Mouse (Mus musculus): ENCODE measurements around the gene Cypt4. TPM values are rescaled to one million over a fixed set of nuclear protein-coding genes. Genes with fewer than 3 reads are reported as not detected.
"Not testable (repeated sequence)": the region's sequence is repeated elsewhere in the genome, so short reads cannot be mapped to it uniquely, and the experiment has no call there.

The Cypt4 gene
- not detected in 2 replicates for polyA plus RNA-seq (2014; fragmentation: Nextera tagmentation; extraction: Ambion mirVana)

DNA sequence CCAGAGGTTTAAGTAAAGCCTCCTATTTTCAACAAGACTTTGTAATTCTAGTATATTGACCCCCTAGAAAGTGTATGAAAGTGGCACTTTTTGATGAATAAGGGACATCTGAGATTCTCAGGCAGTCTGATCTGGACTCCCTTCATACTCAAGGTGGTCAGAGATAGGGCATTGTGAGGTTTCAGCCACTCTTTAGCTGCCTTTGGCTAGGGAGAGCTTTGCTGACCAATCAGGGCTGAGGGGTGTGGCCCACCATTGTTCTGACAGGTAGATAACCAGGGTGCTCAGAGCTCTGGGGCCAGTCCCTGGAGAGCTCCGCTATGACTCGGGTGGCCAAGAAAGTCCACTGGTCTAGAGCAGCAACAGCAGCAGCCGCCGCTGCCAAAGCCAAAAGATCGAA lies at the start of gene Cypt4:
Gene Cypt4 (plus strand): TSS at position 301 of the 400 bp plus-strand sequence.
- ATAC-seq (ENCODE audit: low FRiP score, low TSS enrichment), result no peak

DNA sequence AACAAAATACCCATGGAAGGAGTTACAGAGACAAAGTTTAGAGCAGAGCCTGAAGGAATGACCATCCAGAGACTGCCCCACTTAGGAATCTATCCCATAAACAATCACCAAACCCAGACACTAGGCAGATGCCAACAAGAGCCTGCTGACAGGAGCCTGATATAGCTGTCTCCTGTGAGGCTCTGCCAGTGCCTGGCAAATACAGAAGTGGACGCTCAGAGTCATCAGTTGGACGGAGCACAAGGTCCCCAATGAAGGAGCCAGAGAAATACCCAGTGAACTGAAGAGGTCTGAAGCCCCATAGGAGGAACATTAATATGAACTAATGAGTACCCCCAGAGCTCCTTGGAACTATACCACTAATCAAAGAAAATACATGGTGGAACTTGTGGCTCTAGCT lies 12.3 kb downstream of the Cypt4 start:
- not testable (repeated sequence) for H3K36me3 ChIP-seq (ENCODE audit: control insufficient read depth, insufficient read depth, low read length); H3K27ac ChIP-seq (ENCODE audit: low read depth, low read length); H3K27me3 ChIP-seq (ENCODE audit: control insufficient read depth, insufficient read depth, low read length); H3K4me1 ChIP-seq (ENCODE audit: control insufficient read depth, insufficient read depth, low read length); H3K4me2 ChIP-seq (replicated peaks; ENCODE audit: low read depth, low read length); H3K9me3 ChIP-seq (ENCODE audit: control insufficient read depth, low read length); ATAC-seq (ENCODE audit: low FRiP score, low TSS enrichment); H3K4me3 ChIP-seq (ENCODE audit: low read length); H3K9ac ChIP-seq (ENCODE audit: low read depth, low read length)
- WGBS, result 94% methylated on average over 2 of the region's 2 CpGs

More for the DNA sequence above, at the start of gene Cypt4:
- 94% methylated on average over 5 of the region's 5 CpGs for WGBS
- H3K4me3 ChIP-seq (ENCODE audit: low read length), result no peak within 1 kb of the TSS
- no peaks in the 10 kb centered on the region for H3K9me3 ChIP-seq (ENCODE audit: control insufficient read depth, low read length)
- H3K4me2 ChIP-seq (replicated peaks; ENCODE audit: low read depth, low read length), result no peak within 1 kb of the TSS
- H3K9ac ChIP-seq (ENCODE audit: low read depth, low read length), result no peak within 1 kb of the TSS
- H3K27me3 ChIP-seq (ENCODE audit: control insufficient read depth, insufficient read depth, low read length), result no peaks in the 10 kb centered on the region
- no peaks in the 10 kb centered on the region for H3K36me3 ChIP-seq (ENCODE audit: control insufficient read depth, insufficient read depth, low read length)
- H3K4me1 ChIP-seq (ENCODE audit: control insufficient read depth, insufficient read depth, low read length), result no peaks in the 10 kb centered on the region
- no peak within 1 kb of the TSS for H3K27ac ChIP-seq (ENCODE audit: low read depth, low read length)

Other genes starting within 250 kb of the Cypt4 start
- 16.4 and 17.8 TPM in 2 replicates for gene Dpy19l1, start 122.1 kb upstream of the Cypt4 start, polyA plus RNA-seq (2014; fragmentation: Nextera tagmentation; extraction: Ambion mirVana)
- gene Dpy19l2, start 71.1 kb downstream of the Cypt4 start, polyA plus RNA-seq (2014; fragmentation: Nextera tagmentation; extraction: Ambion mirVana), result not detected in 2 replicates
- gene Tbx20, start 149.1 kb downstream of the Cypt4 start, polyA plus RNA-seq (2014; fragmentation: Nextera tagmentation; extraction: Ambion mirVana), result not detected in 2 replicates